Mouse (Mus musculus) MEL (cell line): ENCODE results near the gene Phyh. TPM values are rescaled to one million over a fixed set of nuclear protein-coding genes. Genes with fewer than 3 reads are reported as not detected.

ENCODE experiments used
- DNase-seq: peaks from one replicate; pipeline ENCODE4 v3.0.0; 2011; ENCODE audit warnings: low read depth, low spot score
- H3K27ac ChIP-seq: 2 replicates; pipeline ENCODE4 v1.5.1; 2012; ENCODE audit warnings: low read depth, mild to moderate bottlenecking, control low read depth, low read length, moderate library complexity; ENCODE audit not compliant: control insufficient read depth
- H3K27me3 ChIP-seq, 2 experiments: fragments of 150-350 bp in 1 of 2; sonication (generic) in 1 of 2; 2 replicates each; pipeline ENCODE4 v1.6.1; 2012; ENCODE audit warnings: low read length in 2 of 2, mild to moderate bottlenecking in 2 of 2, improper control_type of control experiment in 1 of 2, moderate library complexity in 1 of 2; ENCODE audit not compliant: insufficient read depth in 2 of 2, control insufficient read depth in 1 of 2
- H3K36me3 ChIP-seq, 2 experiments: 2 replicates each; pipeline ENCODE4 v1.6.1; 2012 to 2014; ENCODE audit warnings: low read length in 2 of 2, improper control_type of control experiment in 1 of 2, inconsistent platforms in 1 of 2, mild to moderate bottlenecking in 1 of 2; ENCODE audit not compliant: insufficient read depth in 2 of 2, control insufficient read depth in 1 of 2
- H3K4me1 ChIP-seq, 2 experiments: fragments of 150-350 bp in 1 of 2; sonication (generic) in 1 of 2; 2 replicates each; pipeline ENCODE4 v1.6.1; 2012; ENCODE audit warnings: low read length in 2 of 2, improper control_type of control experiment in 1 of 2, mild to moderate bottlenecking in 1 of 2; ENCODE audit not compliant: insufficient read depth in 2 of 2, control insufficient read depth in 1 of 2
- H3K4me3 ChIP-seq, 2 experiments: fragments of 150-350 bp in 1 of 2; sonication (generic) in 1 of 2; 2 replicates each; pipeline ENCODE4 v1.5.1; 2012; ENCODE audit warnings: low read depth in 2 of 2, low read length in 2 of 2, mild to moderate bottlenecking in 2 of 2, moderate library complexity in 2 of 2, control low read depth in 1 of 2, improper control_type of control experiment in 1 of 2; ENCODE audit not compliant: control insufficient read depth in 1 of 2, insufficient read depth in 1 of 2
- H3K79me2 ChIP-seq: 2 replicates; pipeline ENCODE4 v1.6.1; 2012; ENCODE audit warnings: mild to moderate bottlenecking, low read length, moderate library complexity; ENCODE audit not compliant: control insufficient read depth, poor library complexity, insufficient read depth
- H3K9ac ChIP-seq: 2 replicates; pipeline ENCODE4 v1.6.1; 2012; ENCODE audit warnings: low read depth, mild to moderate bottlenecking, control low read depth, low read length, moderate library complexity; ENCODE audit not compliant: control insufficient read depth, poor library complexity, severe bottlenecking
- H3K9me3 ChIP-seq: fragments of 150-350 bp; sonication (generic); replicated peaks from 2 replicates; pipeline ENCODE4 v1.6.1; 2012; ENCODE audit warnings: mild to moderate bottlenecking, low read length, improper control_type of control experiment, moderate library complexity; ENCODE audit not compliant: insufficient read depth
- BHLHE40 ChIP-seq: IDR thresholded peaks from 2 replicates; pipeline ENCODE4 v1.6.1; 2012; ENCODE audit warnings: low read depth, mild to moderate bottlenecking, inconsistent platforms, low read length, improper control_type of control experiment, borderline replicate concordance
- CTCF ChIP-seq, 3 experiments: IDR thresholded peaks in 2 of 3; conservative IDR thresholded peaks in 1 of 3; 2 replicates each; pipeline ENCODE4 v1.5.1; 2011 to 2012; ENCODE audit warnings: low read length in 3 of 3, low read depth in 2 of 3, mild to moderate bottlenecking in 2 of 3, improper control_type of control experiment in 1 of 3, inconsistent platforms in 1 of 3, mixed read lengths in 1 of 3, moderate library complexity in 1 of 3; ENCODE audit not compliant: control insufficient read depth in 1 of 3, insufficient read depth in 1 of 3, poor library complexity in 1 of 3, severe bottlenecking in 1 of 3
- E2F4 ChIP-seq: IDR thresholded peaks from 2 replicates; pipeline ENCODE4 v1.6.1; 2011; ENCODE audit warnings: low read depth, low read length, improper control_type of control experiment, borderline replicate concordance
- ETS1 ChIP-seq: IDR thresholded peaks from 2 replicates; pipeline ENCODE4 v1.6.1; 2012; ENCODE audit warnings: low read depth, mild to moderate bottlenecking, inconsistent platforms, low read length, improper control_type of control experiment, moderate library complexity
- HCFC1 ChIP-seq: IDR thresholded peaks from 2 replicates; pipeline ENCODE4 v1.6.1; 2012; ENCODE audit warnings: low read depth, mild to moderate bottlenecking, inconsistent platforms, low read length, improper control_type of control experiment, moderate library complexity
- JUND ChIP-seq: IDR thresholded peaks from 2 replicates; pipeline ENCODE4 v1.6.1; 2011; ENCODE audit warnings: low read depth, mild to moderate bottlenecking, improper control_type of control experiment, low read length
- MAZ ChIP-seq: IDR thresholded peaks from 2 replicates; pipeline ENCODE4 v1.6.1; 2012; ENCODE audit warnings: low read depth, mild to moderate bottlenecking, inconsistent platforms, low read length, improper control_type of control experiment
- MXI1 ChIP-seq: IDR thresholded peaks from 2 replicates; pipeline ENCODE4 v1.6.1; 2011; ENCODE audit warnings: mild to moderate bottlenecking, low read depth, low read length, improper control_type of control experiment
- NELFE ChIP-seq: IDR thresholded peaks from 2 replicates; pipeline ENCODE4 v1.6.1; 2011; ENCODE audit warnings: low read depth, low read length, improper control_type of control experiment
- NRF1 ChIP-seq: IDR thresholded peaks from 2 replicates; pipeline ENCODE4 v1.6.1; 2014; ENCODE audit warnings: low read depth, mild to moderate bottlenecking, inconsistent platforms, low read length, improper control_type of control experiment, moderate library complexity; ENCODE audit not compliant: poor library complexity, insufficient read depth, severe bottlenecking
- POLR2A ChIP-seq, 2 experiments: IDR thresholded peaks; 2 replicates each; pipeline ENCODE4 v1.6.1; 2011 to 2012; ENCODE audit warnings: low read length in 2 of 2, mild to moderate bottlenecking in 2 of 2, control low read depth in 1 of 2, improper control_type of control experiment in 1 of 2, low read depth in 1 of 2, moderate library complexity in 1 of 2; ENCODE audit not compliant: control insufficient read depth in 1 of 2, insufficient read depth in 1 of 2, poor library complexity in 1 of 2
- RAD21 ChIP-seq: IDR thresholded peaks from 2 replicates; pipeline ENCODE4 v1.6.1; 2011; ENCODE audit warnings: mild to moderate bottlenecking, low read depth, low read length, improper control_type of control experiment
- RCOR1 ChIP-seq: IDR thresholded peaks from 2 replicates; pipeline ENCODE4 v1.6.1; 2012; ENCODE audit warnings: low read depth, mild to moderate bottlenecking, inconsistent platforms, low read length, improper control_type of control experiment
- SIN3A ChIP-seq: IDR thresholded peaks from 2 replicates; pipeline ENCODE4 v1.6.1; 2012; ENCODE audit warnings: low read length, improper control_type of control experiment, inconsistent platforms
- SMC3 ChIP-seq: IDR thresholded peaks from 2 replicates; pipeline ENCODE4 v1.6.1; 2011; ENCODE audit warnings: low read depth, low read length, improper control_type of control experiment
- TAL1 ChIP-seq: IDR thresholded peaks from 2 replicates; pipeline ENCODE4 v1.6.1; 2012; ENCODE audit warnings: mild to moderate bottlenecking, inconsistent platforms, low read length, moderate library complexity, mixed read lengths
- TCF12 ChIP-seq: IDR thresholded peaks from 2 replicates; pipeline ENCODE4 v1.6.1; 2014; ENCODE audit warnings: low read depth, mild to moderate bottlenecking, inconsistent platforms, low read length, improper control_type of control experiment, moderate library complexity
- ZMIZ1 ChIP-seq: IDR thresholded peaks from 2 replicates; pipeline ENCODE4 v1.6.1; 2012; ENCODE audit warnings: low read depth, mild to moderate bottlenecking, inconsistent platforms, low read length, improper control_type of control experiment, moderate library complexity
- ZNF384 ChIP-seq: IDR thresholded peaks from 2 replicates; pipeline ENCODE4 v1.6.1; 2012; ENCODE audit warnings: low read depth, mild to moderate bottlenecking, inconsistent platforms, low read length, improper control_type of control experiment
- polyA plus RNA-seq, 2 experiments: library from polyadenylated mRNA; stranded (reverse) in 1 of 2; unstranded in 1 of 2; fragments of >175 nt in 1 of 2; fragments of >200 nt in 1 of 2; gene quantifications; 2 replicates each; pipeline versions ENCODE4 v1.2.1 to v1.2.4; 2012; ENCODE audit warnings: low replicate concordance in 2 of 2, low read depth in 1 of 2; ENCODE audit not compliant: insufficient read length in 2 of 2, insufficient read depth in 1 of 2, missing spikeins in 1 of 2
- total RNA-seq: library from RNA; depleted of rRNA; stranded (reverse); fragments of 300-350 nt; gene quantifications from 2 replicates; pipeline ENCODE4 v1.2.3, GENCODE M21; 2012

Gene Phyh
- total and polyA plus RNA-seq, 3 experiments = not detected

DNA sequence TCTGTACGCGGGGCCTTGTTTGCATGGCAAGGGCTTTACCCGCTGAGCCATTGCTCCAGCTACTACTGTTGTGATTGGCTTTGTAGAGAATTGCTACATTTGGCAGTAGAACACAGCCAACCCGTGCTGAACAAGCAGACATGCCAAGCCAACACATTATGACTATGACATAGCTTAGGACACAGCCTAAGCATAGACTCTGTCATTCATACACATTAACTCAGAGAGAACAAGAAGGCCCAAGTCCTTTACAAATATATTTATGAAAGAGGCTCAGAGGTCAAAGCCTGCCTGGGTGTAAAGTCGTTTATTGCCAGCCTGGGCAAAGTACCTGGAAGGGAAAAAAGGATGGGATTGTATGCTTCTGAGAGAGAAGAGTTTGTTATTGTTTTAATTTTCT lies 16.5 kb upstream of the Phyh start:
- Histone ChIP-seq H3K27ac (no peak overlapping the region), H3K27me3 (no peaks in the 10 kb centered on the region), H3K4me1 (no peaks in the 10 kb centered on the region), H3K36me3 (peaks cover 4 to 21% of the 10 kb centered on the region in 2 experiments), H3K9ac (no peak overlapping the region), H3K4me3 (no peak overlapping the region), H3K9me3 (no peaks in the 10 kb centered on the region), H3K79me2 (no peaks in the 10 kb centered on the region)
- no peak for DNase-seq
- no peak for TF ChIP-seq JUND
- TF ChIP-seq ZMIZ1 = no peak
- TF ChIP-seq NRF1 = no peak
- TF ChIP-seq E2F4 = no peak
- no peak for TF ChIP-seq MXI1
- TF ChIP-seq MAZ = no peak
- no peak for TF ChIP-seq POLR2A (IDR thresholded peaks at IDR 0.05; ENCODE audit: control insufficient read depth in 1 of 2, insufficient read depth in 1 of 2, low read depth in 1 of 2, low read length in 2 of 2, poor library complexity in 1 of 2)
- TF ChIP-seq TAL1 = no peak
- no peak for TF ChIP-seq ZNF384
- no peak for TF ChIP-seq BHLHE40
- no peak for TF ChIP-seq RAD21
- TF ChIP-seq ETS1 = no peak
- no peak for TF ChIP-seq CTCF (IDR thresholded peaks at IDR 0.05 in 2 of 3, conservative IDR thresholded peaks at IDR 0.05 in 1 of 3; ENCODE audit: control insufficient read depth in 1 of 3, insufficient read depth in 1 of 3, low read depth in 2 of 3, low read length in 3 of 3, poor library complexity in 1 of 3, severe bottlenecking in 1 of 3)
- no peak for TF ChIP-seq TCF12
- TF ChIP-seq NELFE = no peak
- TF ChIP-seq RCOR1 = no peak

DNA sequence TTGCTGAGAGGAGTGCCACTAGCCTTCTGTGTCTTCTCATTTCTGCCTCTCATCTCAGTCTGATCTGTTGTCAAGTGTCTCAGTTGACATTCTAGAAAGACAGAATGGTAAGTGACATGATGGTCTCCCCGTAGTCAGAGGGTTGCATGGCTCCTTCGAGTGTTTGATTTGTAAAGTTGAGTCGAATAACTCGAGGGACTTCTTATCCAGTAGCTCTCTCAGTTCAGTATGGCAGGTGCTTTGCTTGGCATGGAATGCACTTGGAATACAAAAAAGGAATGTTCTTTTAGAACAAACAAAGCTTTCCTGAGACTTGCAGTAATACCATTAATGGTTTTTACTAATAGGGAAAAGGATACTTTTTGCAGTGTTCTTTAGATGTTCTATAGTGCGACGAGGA lies 11.7 kb upstream of the Phyh start:
- H3K9me3 ChIP-seq = no peaks in the 10 kb centered on the region
- DNase-seq = no peak
- H3K9ac ChIP-seq = no peak overlapping the region
- H3K4me1 ChIP-seq = peaks cover 2 to 6% of the 10 kb centered on the region in 2 experiments; a peak in 1 of 4 replicates
- H3K27ac ChIP-seq = no peak overlapping the region
- TF ChIP-seq POLR2A (IDR thresholded peaks at IDR 0.05; ENCODE audit: control insufficient read depth in 1 of 2, insufficient read depth in 1 of 2, low read depth in 1 of 2, low read length in 2 of 2, poor library complexity in 1 of 2) = no peak
- no peak for TF ChIP-seq HCFC1
- TF ChIP-seq SMC3 = no peak
- 0 out of 6 replicates have a peak, but pooled peaks of 1 of the 3 experiments have one; percentile 4 for TF ChIP-seq CTCF (IDR thresholded peaks at IDR 0.05 in 2 of 3, conservative IDR thresholded peaks at IDR 0.05 in 1 of 3; ENCODE audit: control insufficient read depth in 1 of 3, insufficient read depth in 1 of 3, low read depth in 2 of 3, low read length in 3 of 3, poor library complexity in 1 of 3, severe bottlenecking in 1 of 3)
- TF ChIP-seq SIN3A = no peak
- peaks cover 5 to 12% of the 10 kb centered on the region in 2 experiments; a peak in 3 of 4 replicates for H3K36me3 ChIP-seq
- H3K79me2 ChIP-seq = no peaks in the 10 kb centered on the region
- no peaks in the 10 kb centered on the region for H3K27me3 ChIP-seq
- no peak overlapping the region for H3K4me3 ChIP-seq
